28 mouse cellular contexts compared by ENCODE assay signal in genomic region chr4:81307596-81308265, GRCm38 (mm10).
DNase-seq lines count a peak whose midpoint lies in the region; ATAC-seq and TF ChIP-seq lines count a peak whose summit lies in the region.
"Had no signal": no experiment of that assay in that cellular context is flagged by ENCODE, and none has a peak within 500 bp of the region (broad histone marks: within the 10 kb centered on the region; RNA-seq: fewer than 3 reads in every experiment).

No protein-coding gene starts in this region.

- no peak overlapping the region for H3K27ac ChIP-seq in kidney, postnatal 0 days
- peak overlapping the region; percentile 78 for H3K27ac ChIP-seq in brown adipose tissue, adult 24 weeks (replicated peaks; ENCODE audit: low read depth, low read length)
- H3K27ac ChIP-seq in heart, adult 2 months, result no peak overlapping the region
- H3K27ac ChIP-seq: embryonic facial prominence, embryonic 10.5 days; embryonic facial prominence, embryonic 13.5 days; forebrain, embryonic 12.5 days; forebrain, embryonic 15.5 days; hindbrain, embryonic 10.5 days; hindbrain, embryonic 13.5 days had no signal

- no peak overlapping the region for H3K9ac ChIP-seq in kidney, postnatal 0 days (ENCODE audit: low read depth, low read length)
- no peak overlapping the region for H3K9ac ChIP-seq in heart, adult 2 months (ENCODE audit: low read depth, low read length)
- H3K9ac ChIP-seq: embryonic facial prominence, embryonic 13.5 days; forebrain, embryonic 12.5 days; forebrain, embryonic 15.5 days; hindbrain, embryonic 13.5 days had no signal

- no peaks in the 10 kb centered on the region for H3K9me3 ChIP-seq in kidney, postnatal 0 days (replicated peaks; ENCODE audit: low read length)
- H3K9me3 ChIP-seq: embryonic facial prominence, embryonic 10.5 days; embryonic facial prominence, embryonic 13.5 days; forebrain, embryonic 12.5 days; forebrain, embryonic 15.5 days; hindbrain, embryonic 10.5 days; hindbrain, embryonic 13.5 days had no signal

- no peaks in the 10 kb centered on the region for H3K79me2 ChIP-seq in heart, adult 2 months (replicated peaks; ENCODE audit: control insufficient read depth, insufficient read depth, low read length)

- no peak overlapping the region for H3K4me2 ChIP-seq in kidney, postnatal 0 days (ENCODE audit: low read length)
- H3K4me2 ChIP-seq: embryonic facial prominence, embryonic 13.5 days; forebrain, embryonic 12.5 days; forebrain, embryonic 15.5 days; heart, embryonic 11.5 days; hindbrain, embryonic 13.5 days had no signal

- peaks cover 3% of the 10 kb centered on the region; the same call in 1 of the 2 replicates for H3K36me3 ChIP-seq in kidney, postnatal 0 days (ENCODE audit: insufficient read depth, low read length)
- peaks cover 5% of the 10 kb centered on the region for H3K36me3 ChIP-seq in heart, adult 2 months (ENCODE audit: control insufficient read depth, insufficient read depth, low read length)
- H3K36me3 ChIP-seq: G1E had no signal

- no peak for TF ChIP-seq EP300 in heart, adult 2 months (IDR thresholded peaks at IDR 0.05; ENCODE audit: insufficient read depth, low read depth, low read length)

- H3K27me3 ChIP-seq in kidney, postnatal 0 days (ENCODE audit: insufficient read depth, low read length), result no peaks in the 10 kb centered on the region
- H3K27me3 ChIP-seq in heart, adult 2 months (ENCODE audit: control insufficient read depth, insufficient read depth, low read length), result no peaks in the 10 kb centered on the region
- H3K27me3 ChIP-seq: CH12.LX; embryonic facial prominence, embryonic 13.5 days; forebrain, embryonic 12.5 days; forebrain, embryonic 15.5 days; hindbrain, embryonic 13.5 days had no signal

- no peak overlapping the region for H3K4me3 ChIP-seq in kidney, postnatal 0 days (replicated peaks; ENCODE audit: low read depth, low read length)
- no peak overlapping the region for H3K4me3 ChIP-seq in brown adipose tissue, adult 24 weeks (ENCODE audit: insufficient read depth, low read depth, low read length)
- H3K4me3 ChIP-seq in heart, adult 2 months, result no peak overlapping the region
- H3K4me3 ChIP-seq: embryonic facial prominence, embryonic 10.5 days; embryonic facial prominence, embryonic 13.5 days; erythroblast, embryonic 14.5 days; forebrain, embryonic 12.5 days; forebrain, embryonic 15.5 days; hindbrain, embryonic 10.5 days; hindbrain, embryonic 13.5 days had no signal

- no peak for TF ChIP-seq CTCF in kidney, postnatal 0 days (IDR thresholded peaks at IDR 0.05; ENCODE audit: low read depth)
- no peak for TF ChIP-seq CTCF in heart, adult 2 months (IDR thresholded peaks at IDR 0.05)

- 73% methylated on average over 10 of the region's 10 CpGs for WGBS in kidney, postnatal 0 days
- WGBS in heart, adult 2 months, result 85% methylated on average over 10 of the region's 10 CpGs

- no peak for TF ChIP-seq POLR2A in heart, adult 2 months (IDR thresholded peaks at IDR 0.05; ENCODE audit: insufficient read depth, low read depth, low read length)

- no peak for ATAC-seq in kidney, postnatal 0 days (replicated peaks; ENCODE audit: low FRiP score, low read depth)
- ATAC-seq: activated CD4-positive, CD25-positive, alpha-beta regulatory T cell, adult 4 months; forebrain, embryonic 15.5 days; hindbrain, embryonic 16.5 days had no signal

- 0 out of 2 replicates have a peak, but pooled peaks cover 3% of the 10 kb centered on the region for H3K4me1 ChIP-seq in kidney, postnatal 0 days (replicated peaks; ENCODE audit: insufficient read depth, low read length)
- no peaks in the 10 kb centered on the region for H3K4me1 ChIP-seq in brown adipose tissue, adult 24 weeks (ENCODE audit: control insufficient read depth, insufficient read depth, insufficient read length, low read length)
- H3K4me1 ChIP-seq in heart, adult 2 months (ENCODE audit: control insufficient read depth, insufficient read depth, low read length), result no peaks in the 10 kb centered on the region; the same call in 1 of the 2 replicates
- H3K4me1 ChIP-seq: embryonic facial prominence, embryonic 10.5 days; forebrain, embryonic 12.5 days; forebrain, embryonic 15.5 days; hindbrain, embryonic 10.5 days; hindbrain, embryonic 13.5 days had no signal

- DNase-seq in kidney, postnatal 0 days (ENCODE audit: low spot score), result peak; percentile 54
- no peak for DNase-seq in kidney, postnatal 25 days
- DNase-seq in Muller cell, postnatal 12 days (ENCODE audit: inconsistent ontology term), result peak; percentile 45
- peak; percentile 18 for DNase-seq in skeletal muscle tissue, adult 2 months (ENCODE audit: low read depth, low spot score)
- no peak for DNase-seq in heart, postnatal 36 days
- DNase-seq in heart, adult 2 months, result no peak
- DNase-seq: adrenal gland, postnatal 14 days; B cell, adult 2 months; cerebellum, adult 11-12 months; cerebellum, adult 8-10 months; cerebellum, postnatal 10 days; cerebellum, postnatal 36 days; embryo, embryonic 11 days; gastrocnemius, postnatal 25 days; heart, adult 18-20 months had no signal

- intact Hi-C loops in heart, postnatal 36 days (cut with DNase I), result no loop called here
- intact Hi-C loops in heart, adult 2 months (cut with DNase I), result no loop called here

Comparison
In these comparisons a context has a peak if more than half of its experiments do, and no peak if none do; other contexts are left out.
1. DNase-seq: peak in kidney, postnatal 0 days (single experiment), Muller cell, postnatal 12 days (single experiment) and skeletal muscle tissue, adult 2 months (single experiment); none in kidney, postnatal 25 days (0 of 2), heart, postnatal 36 days (0 of 2) and heart, adult 2 months (0 of 2).